Mouse (Mus musculus) gonadal fat pad, adult 2 months (tissue): ENCODE measurements around the gene Creb3l4. TPM values are rescaled to one million over a fixed set of nuclear protein-coding genes. Genes with fewer than 3 reads are reported as not detected.

Experiments used
- DNase-seq: peaks from one replicate; pipeline ENCODE4 v3.0.0-alpha.2; 2012; ENCODE audit warnings: low read depth
- polyA plus RNA-seq: library from polyadenylated mRNA; depleted of rRNA; stranded (reverse); fragments of >200 nt; gene quantifications from 2 replicates; pipeline ENCODE4 v1.2.3, GENCODE M21; 2012

Gene Creb3l4
- polyA plus RNA-seq, 1 experiment, result 1.4 TPM

GRCm38 (mm10) chr3:90231507-90232333 is 11.6 kb downstream of the Creb3l4 start, which contains the start of gene Jtb:
Jtb (plus strand) TSS chr3:90231597.
- DNase-seq, result no peak

GRCm38 (mm10) chr3:90231075-90231474 is 12.2 kb downstream of the Creb3l4 start:
- no peak for DNase-seq

- DNase-seq, result no peak
Observed at GRCm38 (mm10) chr3:90224331-90224730, 19.0 kb downstream of the Creb3l4 start.

- DNase-seq, result no peak
Observed at GRCm38 (mm10) chr3:90222941-90223340, 20.4 kb downstream of the Creb3l4 start.

GRCm38 (mm10) chr3:90222455-90222854 is 20.9 kb downstream of the Creb3l4 start:
- DNase-seq, result no peak

- DNase-seq, result no peak
Observed at GRCm38 (mm10) chr3:90221123-90221522, 22.2 kb downstream of the Creb3l4 start.

- no peak for DNase-seq
Observed at GRCm38 (mm10) chr3:90220531-90220951, 22.8 kb downstream of the Creb3l4 start.

GRCm38 (mm10) chr3:90220088-90220487 is 23.2 kb downstream of the Creb3l4 start:
- DNase-seq, result no peak

- no peak for DNase-seq
Observed at GRCm38 (mm10) chr3:90215825-90216380, 27.4 kb downstream of the Creb3l4 start.

- no peak for DNase-seq
Observed at GRCm38 (mm10) chr3:90213956-90214684, 29.2 kb downstream of the Creb3l4 start.

- no peak for DNase-seq
Observed at GRCm38 (mm10) chr3:90213377-90213866, 29.9 kb downstream of the Creb3l4 start, which contains the start of the genes Rps27 and Rab13. Rps27 (minus strand) TSS chr3:90213651. Rab13 (plus strand) TSS chr3:90213695.

GRCm38 (mm10) chr3:90212723-90213122 is 30.6 kb downstream of the Creb3l4 start:
- no peak for DNase-seq

- DNase-seq, result no peak
Observed at GRCm38 (mm10) chr3:90211475-90212398, 31.6 kb downstream of the Creb3l4 start.

- no peak for DNase-seq
Observed at GRCm38 (mm10) chr3:90209908-90210566, 33.3 kb downstream of the Creb3l4 start.

- DNase-seq, result no peak
Observed at GRCm38 (mm10) chr3:90208662-90209061, 34.6 kb downstream of the Creb3l4 start.

GRCm38 (mm10) chr3:90204582-90204981 is 38.7 kb downstream of the Creb3l4 start:
- DNase-seq, result no peak

- no peak for DNase-seq
Observed at GRCm38 (mm10) chr3:90203619-90204018, 39.7 kb downstream of the Creb3l4 start.

GRCm38 (mm10) chr3:90202884-90203283 is 40.4 kb downstream of the Creb3l4 start:
- DNase-seq, result no peak

GRCm38 (mm10) chr3:90197548-90197947 is 45.8 kb downstream of the Creb3l4 start:
- DNase-seq, result no peak

GRCm38 (mm10) chr3:90195644-90196043 is 47.7 kb downstream of the Creb3l4 start:
- DNase-seq, result no peak

GRCm38 (mm10) chr3:90194759-90195158 is 48.6 kb downstream of the Creb3l4 start:
- DNase-seq, result no peak
